Mouse (Mus musculus) erythroid progenitor cell, adult 5-6 weeks (primary cell): ENCODE data around the gene Stxbp5l. TPM values are rescaled to one million over a fixed set of nuclear protein-coding genes. Genes with fewer than 3 reads are reported as not detected.
"Not testable (repeated sequence)": the region's sequence is repeated elsewhere in the genome, so short reads cannot be mapped to it uniquely, and the experiment has no call there.

Experiments used
- ATAC-seq: replicated peaks from 2 replicates; pipeline ENCODE4 v1.8.0; 2016; ENCODE audit warnings: moderate number of reproducible peaks, mild to moderate bottlenecking, moderate TSS enrichment, inconsistent platforms; ENCODE audit not compliant: poor library complexity, low FRiP score, severe bottlenecking
- total RNA-seq, 2 experiments: library from RNA; stranded (forward) in 1 of 2; stranded (reverse) in 1 of 2; fragments of 150-400 nt in 1 of 2; fragments of 186-747, 209-891 nt in 1 of 2; gene quantifications; 2 replicates each; pipeline versions ENCODE4 v1.2.3 to v1.2.4; 2015 to 2017; ENCODE audit warnings: low replicate concordance in 2 of 2

Stxbp5l gene
- not detected in 2 replicates for total RNA-seq (2015; ENCODE audit: low replicate concordance)
- total RNA-seq (2017; ENCODE audit: low replicate concordance) = not detected in 2 replicates

DNA sequence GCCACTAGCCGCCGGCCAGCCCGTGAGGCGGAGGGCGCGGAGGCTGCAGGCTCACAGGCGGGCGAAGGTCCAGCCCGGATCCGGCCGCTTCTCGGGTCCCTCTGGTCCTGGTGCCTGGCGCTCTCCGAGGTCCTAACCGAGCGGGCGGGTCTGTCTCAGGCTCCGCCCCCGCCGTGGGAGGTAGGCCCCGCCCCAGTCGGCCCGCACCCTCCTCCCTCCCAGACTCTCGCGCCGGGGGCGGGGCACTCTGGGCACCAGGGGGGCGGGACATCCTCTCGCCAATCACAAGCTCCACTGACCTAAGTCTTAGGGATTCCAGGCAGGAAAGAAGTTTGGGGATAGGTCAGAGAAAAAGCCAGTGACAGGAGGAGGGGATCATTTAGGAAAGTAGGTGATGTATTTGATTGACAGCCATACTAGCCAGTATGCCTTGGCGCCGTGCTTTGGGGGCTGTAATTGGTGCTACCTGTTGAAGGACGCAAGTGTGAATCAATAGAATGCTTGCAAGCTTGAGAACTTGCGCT, at the start of gene Stxbp5l:
TSS of gene Stxbp5l (minus strand) at position 142 of the 524 bp plus-strand sequence.
- 0 out of 2 replicates have a peak, but pooled peaks have one; percentile 39 for ATAC-seq

- ATAC-seq = no peak
These were observed 48.8 kb upstream of the Stxbp5l start for GRCm38 (mm10) chr16:37433418-37434204.

DNA sequence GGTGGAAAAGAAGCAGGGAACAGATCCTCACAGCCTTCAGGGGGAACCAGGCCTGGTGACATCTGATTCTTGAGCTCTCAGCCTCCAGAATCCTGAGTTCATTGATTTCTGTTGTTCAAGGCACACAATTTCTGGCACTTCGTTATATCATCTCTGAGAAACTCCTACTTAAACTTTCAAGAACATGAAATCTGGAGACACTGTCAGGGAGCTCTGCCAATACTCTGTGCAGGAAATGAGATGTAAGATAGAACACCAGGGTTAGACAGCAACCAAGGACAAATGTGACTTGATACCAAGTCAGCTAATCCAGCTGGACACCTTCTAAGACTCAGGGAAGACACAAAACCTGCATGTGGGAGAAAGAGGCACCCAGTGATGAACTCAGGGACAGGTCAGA, 40.7 kb upstream of the Stxbp5l start:
- no peak for ATAC-seq

- no peak for ATAC-seq
These were observed 38.1 kb upstream of the Stxbp5l start for GRCm38 (mm10) chr16:37422874-37423273.

DNA sequence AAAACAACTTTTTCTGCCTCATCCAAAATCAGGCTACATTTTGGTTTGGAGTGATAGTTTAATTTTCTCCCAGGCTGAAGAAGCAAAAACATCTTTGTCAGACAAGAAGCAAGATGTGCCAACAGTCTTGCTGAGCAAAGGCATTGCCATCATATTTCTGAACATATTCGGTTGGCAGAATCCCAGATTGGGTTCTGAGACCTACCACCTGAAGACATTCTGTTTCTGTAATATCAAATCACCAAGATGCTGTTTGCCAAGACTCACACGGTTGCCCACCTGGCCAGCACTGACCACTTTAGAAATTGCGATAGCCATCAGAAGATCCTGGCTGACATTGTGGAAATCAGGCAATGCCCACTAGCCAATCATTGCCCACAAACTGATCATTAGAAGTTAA, 37.1 kb upstream of the Stxbp5l start:
- no peak for ATAC-seq

DNA sequence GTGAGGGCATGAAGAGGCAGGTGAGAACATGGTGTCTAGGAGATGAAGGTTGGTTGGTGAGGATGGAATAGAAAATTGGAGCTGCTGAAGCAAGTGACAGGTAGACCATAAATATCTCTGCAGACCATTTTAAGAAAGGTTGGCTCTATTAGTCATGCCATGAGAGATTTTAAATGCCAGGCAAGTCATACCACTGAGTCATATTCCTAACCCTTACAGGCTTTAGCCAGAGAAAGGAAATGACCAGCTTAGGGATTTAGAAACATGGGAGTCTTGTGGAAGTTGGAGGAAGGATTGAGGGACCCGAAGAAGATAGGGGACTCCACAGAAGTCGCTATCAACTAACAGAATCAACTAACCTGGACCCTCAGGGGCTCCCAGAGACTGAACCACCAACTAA, 35.8 kb upstream of the Stxbp5l start:
- no peak for ATAC-seq

DNA sequence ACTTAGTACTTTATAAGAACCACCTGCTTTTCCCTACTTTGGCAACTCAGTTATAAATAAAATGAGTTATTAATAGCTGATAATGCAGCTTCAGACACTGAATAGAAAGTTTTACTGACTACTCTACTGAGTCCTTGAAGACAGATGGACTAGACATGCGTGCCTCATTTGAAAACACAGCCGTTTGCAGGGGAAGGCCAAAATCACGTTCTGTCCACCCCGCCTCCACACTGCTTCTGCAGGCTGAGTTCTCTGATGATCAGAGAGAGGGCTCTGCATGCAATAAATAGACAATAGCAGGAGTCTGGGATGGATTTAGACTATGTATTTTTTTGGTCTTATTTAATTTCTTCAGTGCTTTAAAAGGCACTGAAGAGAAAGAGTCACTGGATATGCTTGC, 20.8 kb upstream of the Stxbp5l start:
- no peak for ATAC-seq

DNA sequence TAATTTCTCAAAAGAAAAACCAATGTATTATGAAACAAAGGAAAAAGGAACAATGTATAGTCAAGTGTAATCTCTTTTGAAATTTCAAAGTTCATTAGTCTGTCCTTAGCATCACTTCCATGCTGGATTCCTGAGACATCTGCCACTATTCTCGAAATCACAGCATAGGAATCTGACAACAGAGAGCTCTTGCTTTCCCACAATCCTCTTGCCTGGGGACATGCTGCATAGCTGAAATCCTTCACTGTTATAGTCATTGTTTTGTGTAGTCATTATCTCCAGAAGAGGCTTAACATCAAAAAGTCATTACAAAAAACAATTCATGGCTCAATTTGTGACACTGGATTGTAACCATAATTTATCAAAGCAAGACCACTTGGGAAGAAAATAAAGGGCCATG, 20.2 kb upstream of the Stxbp5l start:
- no peak for ATAC-seq

DNA sequence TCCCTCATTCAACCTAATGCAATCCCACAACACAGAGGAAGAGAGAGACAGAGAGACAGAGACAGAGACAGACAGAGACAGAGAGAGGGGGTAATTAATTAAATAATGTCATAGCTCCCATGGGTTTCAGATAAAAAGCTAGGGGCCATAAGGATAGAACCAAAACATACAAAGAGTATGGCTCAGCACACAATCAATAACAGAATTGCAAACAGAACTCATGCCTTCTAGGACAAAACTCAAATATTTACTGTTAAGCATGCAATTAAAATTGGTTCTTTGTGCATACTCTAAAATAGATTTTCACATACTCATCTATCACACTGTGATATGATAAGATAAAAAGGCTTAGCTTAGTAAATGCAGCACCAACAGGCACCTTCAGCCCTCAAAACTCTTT, 5.2 kb upstream of the Stxbp5l start:
- ATAC-seq = no peak

GRCm38 (mm10) chr16:37389201-37389905, 4.6 kb upstream of the Stxbp5l start:
- no peak for ATAC-seq

GRCm38 (mm10) chr16:37384369-37384768, 393 bp downstream of the Stxbp5l start:
- ATAC-seq = 0 out of 2 replicates have a peak, but pooled peaks have one; percentile 14

DNA sequence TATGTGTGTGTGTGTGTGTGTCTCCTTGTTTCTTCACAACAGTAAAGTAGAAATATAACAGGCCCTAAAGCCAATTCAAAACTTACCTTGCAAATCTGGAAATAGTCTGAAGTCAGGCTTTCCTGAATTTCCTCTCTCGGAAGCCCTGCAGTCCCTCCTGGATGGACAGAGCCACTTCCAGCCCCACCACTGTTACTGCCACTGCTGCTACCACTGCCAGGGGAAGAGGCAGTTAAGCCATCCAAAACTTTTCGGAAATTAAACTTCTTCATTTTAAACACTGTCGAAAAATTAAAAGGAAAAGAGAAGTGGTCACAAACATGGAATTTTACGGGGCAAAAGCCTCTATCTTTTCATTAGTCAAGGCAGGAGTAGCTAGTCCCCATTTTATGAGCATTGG, 1.3 kb downstream of the Stxbp5l start:
- no peak for ATAC-seq

GRCm38 (mm10) chr16:37372716-37373115, 12.0 kb downstream of the Stxbp5l start:
- no peak for ATAC-seq

DNA sequence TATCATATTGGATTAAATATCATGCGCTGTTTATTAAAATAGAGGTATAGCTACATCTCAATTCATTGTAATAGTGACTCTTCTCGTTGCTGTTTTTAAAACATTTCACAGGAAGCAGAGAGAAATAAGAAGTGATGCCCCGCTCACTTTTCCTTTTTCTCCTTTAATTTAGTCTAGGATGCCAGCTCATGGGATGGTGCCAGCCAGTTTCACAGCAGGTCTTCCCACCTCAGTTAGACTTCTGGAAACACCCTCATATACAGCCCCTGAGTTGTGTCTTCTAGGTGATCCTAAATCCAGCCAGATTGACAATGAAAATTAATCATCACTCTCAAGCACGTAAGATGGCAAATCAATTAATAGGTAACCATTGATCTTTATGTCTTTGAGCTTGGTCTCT, 17.3 kb downstream of the Stxbp5l start:
- ATAC-seq = no peak

GRCm38 (mm10) chr16:37363958-37364357, 20.8 kb downstream of the Stxbp5l start:
- ATAC-seq = no peak

GRCm38 (mm10) chr16:37355621-37356020, 29.1 kb downstream of the Stxbp5l start:
- no peak for ATAC-seq

GRCm38 (mm10) chr16:37347092-37347491, 37.7 kb downstream of the Stxbp5l start:
- ATAC-seq = no peak

GRCm38 (mm10) chr16:37344960-37345359, 39.8 kb downstream of the Stxbp5l start:
- ATAC-seq = no peak

DNA sequence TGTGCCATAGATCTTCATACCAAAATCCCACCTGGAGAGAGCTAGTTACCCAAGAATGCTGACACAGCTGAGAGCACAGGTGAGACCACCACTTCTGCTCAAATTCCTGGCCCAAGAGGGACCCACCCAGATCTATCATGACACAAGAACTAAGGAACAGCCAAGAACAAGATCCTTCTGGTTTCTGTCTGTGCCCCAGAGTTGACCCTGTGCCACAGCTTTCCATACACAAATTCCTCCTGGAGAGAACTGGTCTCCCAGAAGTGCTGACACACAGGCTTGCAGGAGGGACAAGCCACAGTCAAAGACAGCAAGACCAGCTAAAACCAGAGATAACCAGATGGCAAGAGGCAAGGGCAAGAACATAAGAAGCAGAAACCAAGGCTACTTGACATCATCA, 43.3 kb downstream of the Stxbp5l start:
- ATAC-seq = not testable (repeated sequence)

DNA sequence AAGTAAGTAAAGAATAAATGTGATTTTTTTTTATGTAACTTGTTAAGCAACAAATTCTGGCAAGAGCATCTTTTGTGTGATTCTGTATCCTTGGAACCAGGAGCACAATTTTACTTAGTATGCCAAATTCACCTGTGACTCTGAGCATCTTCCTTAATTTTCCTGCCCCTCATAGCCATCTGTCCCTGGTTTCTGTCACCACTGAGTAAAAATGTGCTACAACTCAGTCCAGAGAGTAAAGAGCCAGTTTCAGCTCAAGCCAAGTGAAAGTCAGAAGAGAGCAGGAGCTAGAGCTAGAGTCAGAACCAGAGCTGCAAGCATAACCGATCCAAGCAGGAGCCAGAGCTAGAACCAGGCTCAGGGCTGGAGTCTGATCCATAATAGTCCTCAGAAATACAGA, 46.6 kb downstream of the Stxbp5l start:
- no peak for ATAC-seq

DNA sequence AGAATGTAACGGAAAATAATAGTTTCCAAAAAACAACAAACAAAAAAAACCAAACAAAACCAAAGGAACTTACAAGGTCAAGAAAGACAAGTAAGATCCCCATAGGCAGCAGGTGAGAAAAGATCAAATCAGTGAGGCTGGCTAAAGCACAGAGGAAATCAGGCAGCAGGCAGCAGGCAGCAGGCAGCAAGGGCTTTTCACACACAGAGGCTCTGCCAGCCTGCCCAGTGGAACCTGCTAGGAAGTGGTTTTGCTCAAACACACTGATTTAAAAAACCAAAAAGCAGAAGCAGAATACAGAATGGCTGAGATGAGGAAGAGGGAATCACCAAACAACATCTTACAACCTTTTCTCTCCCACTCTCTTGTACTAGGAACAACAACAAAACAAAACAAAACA, 47.2 kb downstream of the Stxbp5l start:
- ATAC-seq = no peak
